Mouse (Mus musculus): Measurements from ENCODE around the gene Gm6169. TPM values are rescaled to one million over a fixed set of nuclear protein-coding genes. Genes with fewer than 3 reads are reported as not detected.

The Gm6169 gene
- polyA plus RNA-seq (2014; fragmentation: Illumina TruSeq; extraction: RNeasy Lipid Tissue Mini Kit (QIAGEN cat#74804); ENCODE audit: low read depth, low replicate concordance) = 3.8 TPM

GRCm38 (mm10) chr13:97099187-97099852 is at the start of gene Gm6169:
Gene Gm6169 (minus strand): TSS chr13:97099237.

GRCm38 (mm10) chr13:97137466-97138400 is 38.7 kb upstream of the Gm6169 start, which contains the start of the genes Gfm2 and Nsa2:
Gene Gfm2 (plus strand): TSS chr13:97137937.
Gene Nsa2 (minus strand): TSS chr13:97137937.

DNA sequence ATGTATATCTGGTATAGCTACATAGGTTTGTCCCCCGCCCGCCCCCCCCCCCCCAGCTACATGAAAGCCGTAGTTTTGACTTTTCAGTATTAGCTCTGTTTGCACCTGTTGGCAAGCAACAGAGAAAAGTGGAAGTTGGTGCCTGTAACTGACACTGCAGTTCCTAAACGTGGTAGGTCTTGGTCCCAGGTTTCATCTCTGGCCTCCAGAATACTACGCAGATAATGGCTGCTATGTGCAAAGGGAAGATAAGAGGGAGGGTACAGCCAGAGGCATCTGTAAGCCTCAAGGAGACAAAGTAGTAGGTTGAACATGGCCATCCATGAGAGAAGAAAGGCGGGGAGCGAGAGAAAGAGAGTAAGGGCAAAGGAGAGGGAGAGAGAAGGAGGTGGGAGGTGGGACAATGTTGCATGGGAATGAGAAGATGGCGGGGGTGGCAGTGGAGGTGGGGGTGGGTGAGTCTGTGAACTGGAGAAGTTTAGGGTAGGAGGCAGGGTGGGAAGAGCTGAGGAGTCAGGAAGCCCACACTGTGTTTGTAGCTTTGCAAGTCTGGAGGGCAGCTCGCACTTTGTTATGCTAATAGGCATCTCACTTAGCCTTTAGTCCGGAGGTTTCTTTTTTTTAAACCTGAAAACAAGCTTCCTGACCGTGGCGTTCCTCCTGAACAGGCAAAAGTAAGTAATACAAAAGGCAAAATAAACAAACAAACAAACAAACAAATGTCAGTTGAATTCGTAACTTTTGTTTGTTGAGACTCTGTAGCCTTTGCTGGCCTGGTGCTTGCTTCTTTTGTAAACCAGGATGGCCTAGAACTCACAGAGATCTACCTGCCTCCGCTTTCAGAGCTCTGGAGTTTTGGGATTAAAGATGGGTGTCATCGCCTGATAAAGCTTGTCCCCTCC is 32.1 kb downstream of the Gm6169 start, which contains the start of gene Fam169a:
TSS of gene Fam169a (plus strand) at position 638 of the 902 bp plus-strand sequence.

Other genes with a start within 250 kb of the Gm6169 start
- gene Gcnt4, start 174.5 kb downstream of the Gm6169 start, polyA plus RNA-seq (2014; fragmentation: Illumina TruSeq; extraction: RNeasy Lipid Tissue Mini Kit (QIAGEN cat#74804); ENCODE audit: low read depth, low replicate concordance) = 48.9 TPM
- gene 1700029F12Rik, start 64.9 kb downstream of the Gm6169 start, polyA plus RNA-seq (2014; fragmentation: Illumina TruSeq; extraction: RNeasy Lipid Tissue Mini Kit (QIAGEN cat#74804); ENCODE audit: low read depth, low replicate concordance) = 19.6 TPM
- 9.6 TPM for gene Fam169a, start 32.0 kb downstream of the Gm6169 start, polyA plus RNA-seq (2014; fragmentation: Illumina TruSeq; extraction: RNeasy Lipid Tissue Mini Kit (QIAGEN cat#74804); ENCODE audit: low read depth, low replicate concordance)
- gene Gfm2, start 38.7 kb upstream of the Gm6169 start, polyA plus RNA-seq (2014; fragmentation: Illumina TruSeq; extraction: RNeasy Lipid Tissue Mini Kit (QIAGEN cat#74804); ENCODE audit: low read depth, low replicate concordance) = 25.0 TPM
- gene Nsa2, start 38.7 kb upstream of the Gm6169 start, polyA plus RNA-seq (2014; fragmentation: Illumina TruSeq; extraction: RNeasy Lipid Tissue Mini Kit (QIAGEN cat#74804); ENCODE audit: low read depth, low replicate concordance) = 136 TPM
- 192 TPM for gene Hexb, start 99.1 kb upstream of the Gm6169 start, polyA plus RNA-seq (2014; fragmentation: Illumina TruSeq; extraction: RNeasy Lipid Tissue Mini Kit (QIAGEN cat#74804); ENCODE audit: low read depth, low replicate concordance)
- 16.7 TPM for gene Enc1, start 141.9 kb upstream of the Gm6169 start, polyA plus RNA-seq (2014; fragmentation: Illumina TruSeq; extraction: RNeasy Lipid Tissue Mini Kit (QIAGEN cat#74804); ENCODE audit: low read depth, low replicate concordance)